9 mouse cellular contexts compared by ENCODE assay signal in the genomic region with DNA sequence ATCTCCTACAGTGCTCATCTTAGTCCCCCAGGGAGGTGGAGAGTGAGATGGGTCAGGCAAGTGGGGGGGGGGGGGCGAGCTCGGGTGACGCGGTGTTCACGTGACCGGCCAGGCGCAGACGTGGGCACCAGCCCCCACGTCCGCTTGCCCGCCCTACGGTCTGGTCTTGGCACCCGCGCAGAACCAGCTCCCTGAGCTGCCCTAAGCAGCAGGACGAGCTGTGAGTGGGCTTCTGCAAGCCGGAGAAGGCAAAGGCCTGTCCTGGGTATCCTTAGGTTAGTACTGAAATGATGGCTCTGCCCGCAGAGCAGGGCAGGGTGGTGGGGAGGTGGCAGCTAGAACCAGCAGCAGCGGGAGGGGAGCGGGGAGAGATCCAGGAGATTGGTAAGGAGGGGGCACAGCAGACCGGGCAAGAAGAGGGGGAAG. TPM values are rescaled to one million over a fixed set of nuclear protein-coding genes. Genes with fewer than 3 reads are reported as not detected.
DNase-seq lines count a peak whose midpoint lies in the region; ATAC-seq lines count a peak whose summit lies in the region.
"Had no signal": no experiment of that assay in that cellular context is flagged by ENCODE, and none has a peak within 500 bp of the region (broad histone marks: within the 10 kb centered on the region; RNA-seq: fewer than 3 reads in every experiment).

No protein-coding gene starts in this region.

- no peaks in the 10 kb centered on the region for H3K36me3 ChIP-seq in heart, embryonic 11.5 days (ENCODE audit: control insufficient read depth, insufficient read depth, low read length)
- H3K36me3 ChIP-seq in forebrain, embryonic 16.5 days (ENCODE audit: control insufficient read depth, insufficient read depth), result no peaks in the 10 kb centered on the region
- H3K36me3 ChIP-seq in stomach, embryonic 14.5 days (ENCODE audit: control insufficient read depth, insufficient read depth, low read length), result no peaks in the 10 kb centered on the region
- H3K36me3 ChIP-seq: G1E had no signal

- peak overlapping the region; percentile 37 for H3K4me3 ChIP-seq in heart, embryonic 11.5 days (ENCODE audit: low read depth, low read length)
- H3K4me3 ChIP-seq in forebrain, embryonic 16.5 days (replicated peaks; ENCODE audit: low read length), result peak overlapping the region; percentile 54
- H3K4me3 ChIP-seq in stomach, embryonic 14.5 days (ENCODE audit: low read depth, low read length), result peak overlapping the region; percentile 26; the same call in 1 of the 2 replicates

- H3K4me1 ChIP-seq in heart, embryonic 11.5 days (ENCODE audit: control insufficient read depth, insufficient read depth, low read length), result no peaks in the 10 kb centered on the region
- H3K4me1 ChIP-seq in forebrain, embryonic 16.5 days (replicated peaks; ENCODE audit: control insufficient read depth, insufficient read depth, low read length), result no peaks in the 10 kb centered on the region
- no peaks in the 10 kb centered on the region for H3K4me1 ChIP-seq in stomach, embryonic 14.5 days (ENCODE audit: control insufficient read depth, insufficient read depth, low read length)

- intact Hi-C loops in heart, postnatal 25 days (cut with DNase I), result no loop called here

- no peak overlapping the region for H3K9ac ChIP-seq in heart, embryonic 11.5 days (ENCODE audit: low read depth, low read length)
- H3K9ac ChIP-seq in forebrain, embryonic 16.5 days (replicated peaks; ENCODE audit: low read depth, low read length), result peak overlapping the region; percentile 71
- H3K9ac ChIP-seq in stomach, embryonic 14.5 days (replicated peaks; ENCODE audit: low read depth, low read length), result peak overlapping the region; percentile 36; the same call in 1 of the 2 replicates

- H3K9me3 ChIP-seq in heart, embryonic 11.5 days (replicated peaks; ENCODE audit: control insufficient read depth, low read length), result no peaks in the 10 kb centered on the region
- no peaks in the 10 kb centered on the region for H3K9me3 ChIP-seq in forebrain, embryonic 16.5 days (ENCODE audit: control insufficient read depth, low read length)
- no peaks in the 10 kb centered on the region for H3K9me3 ChIP-seq in stomach, embryonic 14.5 days (ENCODE audit: control insufficient read depth, low read depth, low read length)
- H3K9me3 ChIP-seq: G1E had no signal

- H3K27ac ChIP-seq in heart, embryonic 11.5 days (ENCODE audit: low read depth, low read length), result no peak overlapping the region
- no peak overlapping the region for H3K27ac ChIP-seq in forebrain, embryonic 16.5 days (ENCODE audit: low read length)
- no peak overlapping the region for H3K27ac ChIP-seq in stomach, embryonic 14.5 days (ENCODE audit: low read length)

- ATAC-seq in heart, embryonic 11.5 days (replicated peaks; ENCODE audit: insufficient number of reproducible peaks, low FRiP score, low TSS enrichment), result no peak
- ATAC-seq in forebrain, embryonic 16.5 days, result peak; percentile 85
- ATAC-seq in stomach, embryonic 14.5 days (ENCODE audit: insufficient number of reproducible peaks, insufficient read depth, low FRiP score, low read depth), result peak; percentile 42; the same call in 1 of the 2 replicates
- no peak for ATAC-seq in monocyte, adult 5-6 weeks (replicated peaks; ENCODE audit: insufficient number of reproducible peaks, low FRiP score, low TSS enrichment, poor library complexity, severe bottlenecking)

- peak overlapping the region; percentile 71 for H3K4me2 ChIP-seq in heart, embryonic 11.5 days
- peak overlapping the region; percentile 65 for H3K4me2 ChIP-seq in forebrain, embryonic 16.5 days (ENCODE audit: low read length)
- peak overlapping the region; percentile 46 for H3K4me2 ChIP-seq in stomach, embryonic 14.5 days (replicated peaks; ENCODE audit: low read depth, low read length)

- 34% methylated on average over 17 of the region's 20 CpGs for WGBS in heart, embryonic 11.5 days (ENCODE audit: insufficient replicate concordance)
- WGBS in forebrain, embryonic 16.5 days, result 16% methylated on average over 20 of the region's 20 CpGs
- WGBS in stomach, embryonic 14.5 days, result 31% methylated on average over 15 of the region's 20 CpGs

- DNase-seq in heart, postnatal 25 days (ENCODE audit: low spot score), result no peak
- peak; percentile 54 for DNase-seq in cerebellum, adult 11 months
- peak; percentile 39 to 53 for DNase-seq in layer of hippocampus, postnatal 10 days (ENCODE audit: low spot score in 2 of 2)
- peak; percentile 12 for DNase-seq in mesoderm, embryonic 11.5 days (ENCODE audit: low read depth, low spot score)

- no peaks in the 10 kb centered on the region for H3K27me3 ChIP-seq in heart, embryonic 11.5 days (ENCODE audit: control insufficient read depth, insufficient read depth, low read length)
- no peaks in the 10 kb centered on the region for H3K27me3 ChIP-seq in forebrain, embryonic 16.5 days (replicated peaks; ENCODE audit: control insufficient read depth, insufficient read depth, low read length)
- no peaks in the 10 kb centered on the region for H3K27me3 ChIP-seq in stomach, embryonic 14.5 days (ENCODE audit: control insufficient read depth, insufficient read depth, low read length)

RNA-seq across cellular contexts. Expression of a gene that starts 41.5 kb away (rescaled TPM):
- 7.3 and 7.6 TPM in 2 replicates for polyA plus RNA-seq in heart, embryonic 11.5 days (2014; fragmentation: Nextera tagmentation; extraction: Ambion mirVana)
- total RNA-seq in heart, postnatal 25 days (2021), result 1 to 10 TPM; 3.7 to 4.6 TPM
- 21.5 and 21.7 TPM in 2 replicates for polyA plus RNA-seq in forebrain, embryonic 16.5 days (2015; fragmentation: Nextera tagmentation; extraction: Ambion mirVana)
- total RNA-seq in layer of hippocampus, postnatal 10 days (2021), result 10 to 100 TPM; 13.5 to 14.6 TPM
- 10.4 and 11.1 TPM in 2 replicates for polyA plus RNA-seq in stomach, embryonic 14.5 days (2014; fragmentation: Nextera tagmentation; extraction: Ambion mirVana)
- not detected in 3 replicates for total RNA-seq in monocyte, adult 5-6 weeks (2017)
- polyA plus RNA-seq: G1E had no signal

Comparison
In these comparisons a context has a peak if more than half of its experiments do, and no peak if none do; other contexts are left out.
1. ATAC-seq: peak in forebrain, embryonic 16.5 days (single experiment) and stomach, embryonic 14.5 days (single experiment); none in heart, embryonic 11.5 days (single experiment) and monocyte, adult 5-6 weeks (single experiment).
2. Peak in every context shown above with its lines, with median percentiles within 50 percentile points of each other: H3K4me2 ChIP-seq and H3K4me3 ChIP-seq.